Mouse (Mus musculus): ENCODE data around the gene Zdhhc20.
A peak's percentile ranks its signal among the peaks of the same experiment; 100 is the strongest.
"Not testable (repeated sequence)": the region's sequence is repeated elsewhere in the genome, so short reads cannot be mapped to it uniquely, and the experiment has no call there.

Zdhhc20 gene

GRCm38 (mm10) chr14:57890011-57890842 is at the start of gene Zdhhc20:
TSS of gene Zdhhc20 (minus strand) at chr14:57890276.
- peak; percentile 96 for DNase-seq

- DNase-seq, result no peak
Observed at GRCm38 (mm10) chr14:57937297-57937696, 47.2 kb upstream of the Zdhhc20 start.

GRCm38 (mm10) chr14:57934666-57935065 is 44.6 kb upstream of the Zdhhc20 start:
- DNase-seq, result no peak

- DNase-seq, result no peak
Observed at GRCm38 (mm10) chr14:57933608-57934007, 43.5 kb upstream of the Zdhhc20 start.

- DNase-seq, result no peak
Observed at GRCm38 (mm10) chr14:57932881-57933443, 42.9 kb upstream of the Zdhhc20 start.

GRCm38 (mm10) chr14:57921428-57922131 is 31.5 kb upstream of the Zdhhc20 start:
- peak; percentile 69 for DNase-seq

- DNase-seq, result no peak
Observed at GRCm38 (mm10) chr14:57920568-57921310, 30.7 kb upstream of the Zdhhc20 start.

- DNase-seq, result no peak
Observed at GRCm38 (mm10) chr14:57919148-57919875, 29.2 kb upstream of the Zdhhc20 start.

GRCm38 (mm10) chr14:57915341-57915740 is 25.3 kb upstream of the Zdhhc20 start:
- DNase-seq, result no peak

GRCm38 (mm10) chr14:57912211-57913007 is 22.3 kb upstream of the Zdhhc20 start:
- not testable (repeated sequence) for DNase-seq

GRCm38 (mm10) chr14:57911787-57912186 is 21.7 kb upstream of the Zdhhc20 start:
- DNase-seq, result not testable (repeated sequence)

- no peak for DNase-seq
Observed at GRCm38 (mm10) chr14:57911316-57911715, 21.2 kb upstream of the Zdhhc20 start.

GRCm38 (mm10) chr14:57910501-57911068 is 20.5 kb upstream of the Zdhhc20 start:
- DNase-seq, result peak; percentile 91

- no peak for DNase-seq
Observed at GRCm38 (mm10) chr14:57909297-57909696, 19.2 kb upstream of the Zdhhc20 start.

- no peak for DNase-seq
Observed at GRCm38 (mm10) chr14:57908431-57908830, 18.4 kb upstream of the Zdhhc20 start.

- DNase-seq, result no peak
Observed at GRCm38 (mm10) chr14:57901998-57902397, 11.9 kb upstream of the Zdhhc20 start.

- DNase-seq, result no peak
Observed at GRCm38 (mm10) chr14:57896882-57897281, 6.8 kb upstream of the Zdhhc20 start.

GRCm38 (mm10) chr14:57896088-57896871 is 6.2 kb upstream of the Zdhhc20 start:
- DNase-seq, result not testable (repeated sequence)

- DNase-seq, result no peak
Observed at GRCm38 (mm10) chr14:57894346-57894745, 4.3 kb upstream of the Zdhhc20 start.

GRCm38 (mm10) chr14:57892961-57893360 is 2.9 kb upstream of the Zdhhc20 start:
- no peak for DNase-seq

Data from embryo, embryonic 11 days (tissue).